Mouse (Mus musculus) heart, adult 2 months (tissue): ENCODE measurements around the gene Dnah8. TPM values are rescaled to one million over a fixed set of nuclear protein-coding genes. Genes with fewer than 3 reads are reported as not detected.
A peak's percentile ranks its signal among the peaks of the same experiment; 100 is the strongest.

ENCODE experiments used
- DNase-seq, 2 experiments: peaks; one replicate each; pipeline ENCODE4 v3.0.0; 2021
- H3K27ac ChIP-seq: fragments of 200-600 bp; 2 replicates; pipeline ENCODE4 v1.8.1; 2022
- H3K27me3 ChIP-seq: fragments of 200-500 bp; 2 replicates; pipeline ENCODE4 v1.6.1; 2012; ENCODE audit warnings: mild to moderate bottlenecking, low read length, inconsistent platforms, mixed read lengths; ENCODE audit not compliant: control insufficient read depth, insufficient read depth
- H3K36me3 ChIP-seq: fragments of 200-500 bp; 2 replicates; pipeline ENCODE4 v1.6.1; 2012; ENCODE audit warnings: low read length, inconsistent platforms; ENCODE audit not compliant: control insufficient read depth, insufficient read depth
- H3K4me1 ChIP-seq: fragments of 200-500 bp; 2 replicates; pipeline ENCODE4 v1.6.1; 2011; ENCODE audit warnings: low read length; ENCODE audit not compliant: control insufficient read depth, insufficient read depth
- H3K4me3 ChIP-seq: fragments of 200-600 bp; 2 replicates; pipeline ENCODE4 v1.8.1; 2022
- H3K79me2 ChIP-seq: fragments of 200-500 bp; replicated peaks from 2 replicates; pipeline ENCODE4 v1.6.1; 2012; ENCODE audit warnings: mild to moderate bottlenecking, inconsistent platforms, low read length, moderate library complexity, mixed read lengths; ENCODE audit not compliant: control insufficient read depth, insufficient read depth
- H3K9ac ChIP-seq: fragments of 200-500 bp; 2 replicates; pipeline ENCODE4 v1.6.1; 2012; ENCODE audit warnings: low read depth, mild to moderate bottlenecking, control low read depth, inconsistent platforms, low read length, mixed read lengths
- CTCF ChIP-seq: fragments of 200-600 bp; IDR thresholded peaks from 2 replicates; pipeline ENCODE4 v1.8.1; 2022; ENCODE audit warnings: antibody characterized with exemption, mild to moderate bottlenecking, moderate library complexity
- EP300 ChIP-seq: fragments of 200-500 bp; IDR thresholded peaks from 2 replicates; pipeline ENCODE4 v1.6.1; 2011; ENCODE audit warnings: low read depth, low read length, control low read depth; ENCODE audit not compliant: insufficient read depth
- POLR2A ChIP-seq: fragments of 200-500 bp; IDR thresholded peaks from 2 replicates; pipeline ENCODE4 v1.6.1; 2011; ENCODE audit warnings: mild to moderate bottlenecking, low read depth, low read length, control low read depth; ENCODE audit not compliant: insufficient read depth
- WGBS: fragments of 180-500 bp; shearing (Covaris S2); methylation state at CpG from one replicate; pipeline ENCODE4 v1.1.7; 2018; 5-methylcytosine and 5-hydroxymethylcytosine counted together
- intact Hi-C: fragments of 180-260 bp; cut with DNase I; formaldehyde crosslinking; loops from one replicate; pipeline ENCODE4 v1.15.1; 2025
- polyA plus RNA-seq: library from polyadenylated mRNA; depleted of rRNA; stranded (reverse); fragments of >200 nt; gene quantifications from 2 replicates; pipeline ENCODE4 v1.2.3, GENCODE M21; 2012
- total RNA-seq, 2 experiments: library from RNA; stranded (reverse); gene quantifications; 2 replicates each; pipeline ENCODE4 v1.2.3; 2021

Dnah8 gene
- total and polyA plus RNA-seq, 3 experiments, result 0.45 to 1.2 (median 0.97) TPM

DNA sequence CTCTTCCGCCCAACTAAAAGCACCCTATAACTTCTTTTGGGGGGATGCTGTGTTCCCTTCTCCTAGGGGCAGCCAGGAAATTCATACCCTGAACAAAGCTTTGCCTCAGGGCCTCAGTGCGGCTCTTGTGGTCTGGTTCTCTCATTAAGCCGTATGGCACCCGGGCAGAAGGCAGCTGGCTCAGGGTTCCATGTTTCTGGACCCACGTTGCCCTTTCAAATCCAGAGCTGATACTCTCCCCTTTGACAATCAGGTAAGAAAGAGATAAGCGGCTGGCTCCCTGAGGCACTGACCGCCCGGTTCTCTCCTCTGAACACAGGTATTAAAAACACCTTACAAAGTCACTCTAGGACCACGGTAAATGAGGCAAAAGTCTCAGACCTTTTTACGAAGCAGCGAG lies 17.9 kb upstream of the Dnah8 start:
- peak in 1 of 2 experiments; percentile 20 for DNase-seq
- TF ChIP-seq POLR2A, result no peak
- no peak for TF ChIP-seq CTCF
- no peak for TF ChIP-seq EP300
- peaks cover 2% of the 10 kb centered on the region; the same call in 1 of the 2 replicates for H3K36me3 ChIP-seq
- 88% methylated on average over 11 of the region's 11 CpGs for WGBS
- H3K27ac ChIP-seq, result no peak overlapping the region
- H3K79me2 ChIP-seq, result peaks cover 8% of the 10 kb centered on the region; the same call in 1 of the 2 replicates
- intact Hi-C loops, result no loop called here
- no peak overlapping the region for H3K4me3 ChIP-seq
- no peaks in the 10 kb centered on the region for H3K27me3 ChIP-seq
- H3K9ac ChIP-seq, result no peak overlapping the region
- H3K4me1 ChIP-seq, result no peaks in the 10 kb centered on the region; the same call in 1 of the 2 replicates

GRCm38 (mm10) chr17:30606634-30607081 lies 17.5 kb upstream of the Dnah8 start:
- H3K27me3 ChIP-seq, result no peaks in the 10 kb centered on the region
- no peak overlapping the region for H3K4me3 ChIP-seq
- peaks cover 10% of the 10 kb centered on the region; the same call in 1 of the 2 replicates for H3K79me2 ChIP-seq
- no peak for DNase-seq
- peaks cover 3% of the 10 kb centered on the region; the same call in 1 of the 2 replicates for H3K36me3 ChIP-seq
- no peak for TF ChIP-seq POLR2A
- TF ChIP-seq CTCF, result peak; percentile 37
- H3K4me1 ChIP-seq, result peaks cover 2% of the 10 kb centered on the region; the same call in 1 of the 2 replicates
- H3K9ac ChIP-seq, result no peak overlapping the region
- intact Hi-C loops, result no loop called here
- H3K27ac ChIP-seq, result no peak overlapping the region
- WGBS, result 78% methylated on average over 8 of the region's 8 CpGs

DNA sequence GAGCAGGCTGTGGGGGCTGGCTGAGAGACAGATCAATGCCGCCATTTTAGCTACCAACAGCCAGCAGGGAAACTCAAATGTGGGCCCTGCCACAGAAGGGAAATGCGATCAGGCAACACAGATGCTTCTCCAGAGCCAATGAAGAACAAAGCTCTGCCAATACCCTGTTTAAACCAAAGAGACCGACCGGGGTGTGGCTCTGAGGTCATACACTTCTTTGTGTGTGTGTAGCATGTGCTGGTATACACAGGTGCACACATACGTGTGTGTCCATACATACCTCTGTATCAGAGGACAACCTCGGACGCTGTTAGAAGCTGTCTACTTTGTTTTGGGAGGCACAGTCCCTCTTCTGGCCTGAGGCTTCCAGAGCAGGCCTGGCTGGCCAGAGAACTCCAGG lies 16.8 kb upstream of the Dnah8 start:
- Histone ChIP-seq H3K27me3 (no peaks in the 10 kb centered on the region), H3K36me3 (peaks cover 3% of the 10 kb centered on the region; the same call in 1 of the 2 replicates), H3K4me3 (no peak overlapping the region), H3K9ac (no peak overlapping the region), H3K79me2 (peaks cover 10% of the 10 kb centered on the region; the same call in 1 of the 2 replicates), H3K4me1 (peaks cover 2% of the 10 kb centered on the region; the same call in 1 of the 2 replicates), H3K27ac (no peak overlapping the region)
- whole genome bisulfite sequencing, result 92% methylated on average over 7 of the region's 7 CpGs
- peak in 1 of 2 experiments; percentile 15 for DNase-seq
- intact Hi-C loops, result no loop called here
- TF ChIP-seq POLR2A (no peak), EP300 (no peak)

DNA sequence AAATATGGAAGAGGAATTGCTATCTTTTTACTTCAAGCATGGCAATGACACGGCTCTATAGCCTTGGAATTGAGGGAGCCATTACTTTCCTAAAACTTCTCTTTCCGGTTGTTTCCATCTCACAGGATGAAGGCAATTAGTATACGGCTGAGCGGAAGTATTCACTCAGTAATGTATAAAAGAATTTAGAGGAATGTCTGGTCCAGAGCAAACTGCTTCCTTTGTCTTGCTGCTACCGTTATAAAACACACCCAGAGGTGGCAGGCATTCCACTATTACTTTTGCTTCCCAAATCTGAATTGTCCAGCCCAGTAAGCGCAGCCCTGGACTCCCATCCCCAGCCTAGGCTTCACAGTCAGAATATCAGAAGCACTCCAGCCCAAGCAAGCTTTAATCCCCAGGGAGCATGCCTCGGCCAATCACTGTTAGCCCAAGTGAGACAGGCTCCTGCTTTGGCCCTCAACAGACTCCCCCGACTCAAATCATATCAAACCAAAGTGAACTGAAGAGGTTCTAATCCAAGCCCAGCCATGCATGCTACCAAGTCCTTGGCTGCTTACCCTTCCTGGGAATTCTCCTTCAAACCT lies 16.2 kb upstream of the Dnah8 start:
- no peak overlapping the region for H3K9ac ChIP-seq
- intact Hi-C loops, result no loop called here
- peaks cover 10% of the 10 kb centered on the region; the same call in 1 of the 2 replicates for H3K79me2 ChIP-seq
- no peak overlapping the region for H3K4me3 ChIP-seq
- H3K27ac ChIP-seq, result no peak overlapping the region
- TF ChIP-seq POLR2A (no peak), EP300 (no peak), CTCF (no peak)
- H3K36me3 ChIP-seq, result peaks cover 3% of the 10 kb centered on the region; the same call in 1 of the 2 replicates
- DNase-seq, result peak in 1 of 2 experiments; percentile 15
- 62% methylated on average over 8 of the region's 8 CpGs for WGBS
- H3K27me3 ChIP-seq, result no peaks in the 10 kb centered on the region
- H3K4me1 ChIP-seq, result peaks cover 2% of the 10 kb centered on the region; the same call in 1 of the 2 replicates

- Histone ChIP-seq H3K9ac (no peak overlapping the region), H3K4me1 (peaks cover 2% of the 10 kb centered on the region; the same call in 1 of the 2 replicates), H3K27ac (no peak overlapping the region), H3K36me3 (peaks cover 3% of the 10 kb centered on the region; the same call in 1 of the 2 replicates), H3K79me2 (peaks cover 10% of the 10 kb centered on the region; the same call in 1 of the 2 replicates), H3K27me3 (no peaks in the 10 kb centered on the region), H3K4me3 (no peak overlapping the region)
- intact Hi-C loops, result no loop called here
- WGBS, result 70% methylated on average over 16 of the region's 16 CpGs
- peak in 1 of 2 experiments; percentile 31 for DNase-seq
- TF ChIP-seq EP300 (no peak), POLR2A (no peak), CTCF (no peak)
Observed at GRCm38 (mm10) chr17:30609305-30609979, 14.7 kb upstream of the Dnah8 start.

- H3K27me3 ChIP-seq, result no peaks in the 10 kb centered on the region
- TF ChIP-seq EP300, result no peak
- no peak for TF ChIP-seq CTCF
- TF ChIP-seq POLR2A, result no peak
- H3K27ac ChIP-seq, result no peak overlapping the region
- H3K9ac ChIP-seq, result no peak overlapping the region
- peaks cover 3% of the 10 kb centered on the region; the same call in 1 of the 2 replicates for H3K36me3 ChIP-seq
- peaks cover 10% of the 10 kb centered on the region; the same call in 1 of the 2 replicates for H3K79me2 ChIP-seq
- peaks cover 2% of the 10 kb centered on the region; the same call in 1 of the 2 replicates for H3K4me1 ChIP-seq
- no peak for DNase-seq
- 95% methylated on average over 5 of the region's 5 CpGs for WGBS
- intact Hi-C loops, result no loop called here
- no peak overlapping the region for H3K4me3 ChIP-seq
Observed at GRCm38 (mm10) chr17:30609980-30610307, 14.2 kb upstream of the Dnah8 start.
